8 mouse cellular contexts compared by ENCODE assay signal in the genomic region with DNA sequence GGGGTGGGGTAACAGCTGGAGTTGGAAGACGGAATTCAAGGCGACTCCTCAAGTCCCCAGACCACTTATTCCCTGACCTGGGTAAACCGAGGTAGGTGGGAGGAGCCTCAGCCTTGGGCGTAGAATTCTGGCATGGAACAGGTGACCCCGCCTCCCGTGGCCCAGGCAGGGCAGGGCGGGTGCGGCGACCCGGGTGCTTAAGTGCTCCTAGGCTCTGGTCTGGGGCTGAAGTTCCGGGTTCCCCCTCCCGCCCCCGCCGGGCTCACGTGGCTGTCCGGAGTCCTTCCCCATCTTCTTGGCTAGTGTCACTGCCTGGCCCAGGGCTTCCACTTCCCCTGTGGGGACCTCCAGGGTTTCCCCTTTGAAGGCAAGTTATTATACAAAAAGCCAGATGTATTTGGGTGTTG. TPM values are rescaled to one million over a fixed set of nuclear protein-coding genes. Genes with fewer than 3 reads are reported as not detected.
DNase-seq lines count a peak whose midpoint lies in the region; ATAC-seq and TF ChIP-seq lines count a peak whose summit lies in the region.

No protein-coding gene starts in this region.

- DNase-seq in midbrain, embryonic 10.5 days (ENCODE audit: low spot score), result no peak
- DNase-seq in left cerebral cortex, adult 11 months (ENCODE audit: low spot score), result no peak
- DNase-seq in embryo, embryonic 11 days, result no peak

- H3K36me3 ChIP-seq in midbrain, embryonic 10.5 days, result no peaks in the 10 kb centered on the region
- H3K36me3 ChIP-seq in midbrain, embryonic 15.5 days (replicated peaks), result no peaks in the 10 kb centered on the region
- H3K36me3 ChIP-seq in heart, embryonic 15.5 days, result no peaks in the 10 kb centered on the region
- H3K36me3 ChIP-seq in limb, embryonic 12.5 days, result no peaks in the 10 kb centered on the region
- H3K36me3 ChIP-seq in myocyte (ENCODE audit: control insufficient read depth, insufficient read depth), result no peaks in the 10 kb centered on the region

- H3K9ac ChIP-seq in midbrain, embryonic 15.5 days, result no peak overlapping the region
- H3K9ac ChIP-seq in heart, embryonic 15.5 days, result no peak overlapping the region
- no peak overlapping the region for H3K9ac ChIP-seq in limb, embryonic 12.5 days (replicated peaks)

- WGBS in midbrain, embryonic 10.5 days, result 3% methylated on average over 16 of the region's 16 CpGs
- WGBS in midbrain, embryonic 15.5 days, result under 1% methylated on average over 16 of the region's 16 CpGs
- 3% methylated on average over 16 of the region's 16 CpGs for WGBS in heart, embryonic 15.5 days
- WGBS in limb, embryonic 12.5 days, result 3% methylated on average over 16 of the region's 16 CpGs

- peaks cover 43% of the 10 kb centered on the region for H3K4me1 ChIP-seq in midbrain, embryonic 10.5 days
- peaks cover 32% of the 10 kb centered on the region for H3K4me1 ChIP-seq in midbrain, embryonic 15.5 days
- peaks cover 16% of the 10 kb centered on the region for H3K4me1 ChIP-seq in brown adipose tissue, adult 24 weeks (ENCODE audit: control insufficient read depth, insufficient read depth, insufficient read length, low read length)
- H3K4me1 ChIP-seq in heart, embryonic 15.5 days (replicated peaks), result peaks cover 39% of the 10 kb centered on the region
- H3K4me1 ChIP-seq in limb, embryonic 12.5 days (replicated peaks), result peaks cover 39% of the 10 kb centered on the region

- H3K4me2 ChIP-seq in midbrain, embryonic 15.5 days, result no peak overlapping the region
- H3K4me2 ChIP-seq in heart, embryonic 15.5 days, result peak overlapping the region; percentile 93
- 0 out of 2 replicates have a peak overlapping the region, but pooled peaks have one; percentile 15 for H3K4me2 ChIP-seq in limb, embryonic 12.5 days
- peak overlapping the region; percentile 85 for H3K4me2 ChIP-seq in myocyte (ENCODE audit: low read depth)

- peak overlapping the region; percentile 89 for H3K4me3 ChIP-seq in midbrain, embryonic 10.5 days
- no peak overlapping the region for H3K4me3 ChIP-seq in midbrain, embryonic 15.5 days
- H3K4me3 ChIP-seq in brown adipose tissue, adult 24 weeks (ENCODE audit: insufficient read depth, low read depth, low read length), result peak overlapping the region; percentile 96
- peak overlapping the region; percentile 98 for H3K4me3 ChIP-seq in heart, embryonic 15.5 days
- peak overlapping the region; percentile 18 for H3K4me3 ChIP-seq in limb, embryonic 12.5 days (replicated peaks)
- no peak overlapping the region for H3K4me3 ChIP-seq in myocyte

- peaks cover 14% of the 10 kb centered on the region for H3K79me2 ChIP-seq in myocyte (ENCODE audit: control insufficient read depth, insufficient read depth)

- H3K27me3 ChIP-seq in midbrain, embryonic 10.5 days (ENCODE audit: low read depth, poor library complexity, severe bottlenecking), result peaks cover 62% of the 10 kb centered on the region
- H3K27me3 ChIP-seq in midbrain, embryonic 15.5 days (replicated peaks), result peaks cover 33% of the 10 kb centered on the region
- H3K27me3 ChIP-seq in heart, embryonic 15.5 days, result no peaks in the 10 kb centered on the region
- peaks cover 49% of the 10 kb centered on the region for H3K27me3 ChIP-seq in limb, embryonic 12.5 days
- no peaks in the 10 kb centered on the region for H3K27me3 ChIP-seq in myocyte (ENCODE audit: control insufficient read depth, insufficient read depth, insufficient read length)

- ATAC-seq in midbrain, embryonic 15.5 days (replicated peaks), result no peak
- ATAC-seq in heart, embryonic 15.5 days (replicated peaks; ENCODE audit: insufficient number of reproducible peaks, insufficient read depth, low FRiP score, low read depth), result no peak
- ATAC-seq in limb, embryonic 12.5 days (ENCODE audit: insufficient number of reproducible peaks, insufficient read depth, low FRiP score, low TSS enrichment, low read depth), result no peak

- H3K27ac ChIP-seq in midbrain, embryonic 10.5 days (replicated peaks), result no peak overlapping the region
- H3K27ac ChIP-seq in midbrain, embryonic 15.5 days, result no peak overlapping the region
- H3K27ac ChIP-seq in brown adipose tissue, adult 24 weeks (replicated peaks; ENCODE audit: low read depth, low read length), result peak overlapping the region; percentile 76
- peak overlapping the region; percentile 8; the same call in 1 of the 2 replicates for H3K27ac ChIP-seq in heart, embryonic 15.5 days
- no peak overlapping the region for H3K27ac ChIP-seq in limb, embryonic 12.5 days

- no peaks in the 10 kb centered on the region for H3K9me3 ChIP-seq in midbrain, embryonic 10.5 days (replicated peaks)
- no peaks in the 10 kb centered on the region for H3K9me3 ChIP-seq in midbrain, embryonic 15.5 days
- H3K9me3 ChIP-seq in heart, embryonic 15.5 days (replicated peaks), result no peaks in the 10 kb centered on the region
- no peaks in the 10 kb centered on the region for H3K9me3 ChIP-seq in limb, embryonic 12.5 days

- TF ChIP-seq POLR2A in myocyte (IDR thresholded peaks at IDR 0.05; ENCODE audit: insufficient read length, low read depth), result no peak

- no peak overlapping the region for H3ac ChIP-seq in myocyte (ENCODE audit: control insufficient read depth, insufficient read length)

TF ChIP-seq in myocyte, 11 proteins besides CTCF, POLR2A, EP300 and RAD21:
- TF ChIP-seq CEBPB (IDR thresholded peaks at IDR 0.05; ENCODE audit: insufficient read depth, poor library complexity, severe bottlenecking) (no peak), USF1 (IDR thresholded peaks at IDR 0.05; ENCODE audit: low read depth) (no peak), MYOD1 (IDR thresholded peaks at IDR 0.05; ENCODE audit: control insufficient read depth in 1 of 3, insufficient read length in 2 of 3, low read depth in 2 of 3) (no peak), E2F4 (IDR thresholded peaks at IDR 0.05; ENCODE audit: insufficient read depth) (no peak), TCF12 (IDR thresholded peaks at IDR 0.05; ENCODE audit: insufficient read depth, poor library complexity, severe bottlenecking) (no peak)

RNA-seq across cellular contexts. Expression of a gene that starts 0.8 kb away (rescaled TPM):
- polyA plus RNA-seq in midbrain, embryonic 10.5 days (2016; fragmentation: Nextera tagmentation; extraction: Ambion mirVana), result 7.8 and 9.8 TPM in 2 replicates
- 16.2 and 16.7 TPM in 2 replicates for polyA plus RNA-seq in midbrain, embryonic 15.5 days (2015; fragmentation: Nextera tagmentation; extraction: Ambion mirVana)
- polyA plus RNA-seq in brown adipose tissue, adult 24 weeks (2012; ENCODE audit: insufficient read depth, insufficient read length, missing spikeins), result 28.4 and 29.6 TPM in 2 replicates
- polyA plus RNA-seq in heart, embryonic 15.5 days (2015; fragmentation: Nextera tagmentation; extraction: Ambion mirVana), result 25.6 and 31.0 TPM in 2 replicates
- polyA plus RNA-seq in limb, embryonic 12.5 days (2016; fragmentation: Nextera tagmentation; extraction: Ambion mirVana), result 19.0 and 19.7 TPM in 2 replicates
- 26.1 TPM for polyA plus RNA-seq in myocyte (2012; fragmentation: generic; extraction: Trizol)

RNA-seq across cellular contexts. Expression of a gene that starts 28.5 kb away (rescaled TPM):
- 215 TPM in 2 replicates for polyA plus RNA-seq in midbrain, embryonic 10.5 days (2016; fragmentation: Nextera tagmentation; extraction: Ambion mirVana)
- polyA plus RNA-seq in midbrain, embryonic 15.5 days (2015; fragmentation: Nextera tagmentation; extraction: Ambion mirVana), result 258 and 270 TPM in 2 replicates
- polyA plus RNA-seq in brown adipose tissue, adult 24 weeks (2012; ENCODE audit: insufficient read depth, insufficient read length, missing spikeins), result 64.4 and 88.3 TPM in 2 replicates
- polyA plus RNA-seq in heart, embryonic 15.5 days (2015; fragmentation: Nextera tagmentation; extraction: Ambion mirVana), result 130 and 153 TPM in 2 replicates
- 220 and 229 TPM in 2 replicates for polyA plus RNA-seq in limb, embryonic 12.5 days (2016; fragmentation: Nextera tagmentation; extraction: Ambion mirVana)
- 126 TPM for polyA plus RNA-seq in myocyte (2012; fragmentation: generic; extraction: Trizol)

RNA-seq across cellular contexts. Expression of a gene that starts 33.5 kb away (rescaled TPM):
- 61.4 and 68.5 TPM in 2 replicates for polyA plus RNA-seq in midbrain, embryonic 10.5 days (2016; fragmentation: Nextera tagmentation; extraction: Ambion mirVana)
- polyA plus RNA-seq in midbrain, embryonic 15.5 days (2015; fragmentation: Nextera tagmentation; extraction: Ambion mirVana), result 59.2 and 66.3 TPM in 2 replicates
- polyA plus RNA-seq in brown adipose tissue, adult 24 weeks (2012; ENCODE audit: insufficient read depth, insufficient read length, missing spikeins), result 10.3 and 13.4 TPM in 2 replicates
- 29.1 and 41.6 TPM in 2 replicates for polyA plus RNA-seq in heart, embryonic 15.5 days (2015; fragmentation: Nextera tagmentation; extraction: Ambion mirVana)
- 57.7 and 62.1 TPM in 2 replicates for polyA plus RNA-seq in limb, embryonic 12.5 days (2016; fragmentation: Nextera tagmentation; extraction: Ambion mirVana)
- 43.2 TPM for polyA plus RNA-seq in myocyte (2012; fragmentation: generic; extraction: Trizol)

RNA-seq across cellular contexts. Expression of a gene that starts 35.5 kb away (rescaled TPM):
- 0.35 and 0.60 TPM in 2 replicates for polyA plus RNA-seq in midbrain, embryonic 10.5 days (2016; fragmentation: Nextera tagmentation; extraction: Ambion mirVana)
- 0.36 and 0.48 TPM in 2 replicates for polyA plus RNA-seq in midbrain, embryonic 15.5 days (2015; fragmentation: Nextera tagmentation; extraction: Ambion mirVana)
- polyA plus RNA-seq in brown adipose tissue, adult 24 weeks (2012; ENCODE audit: insufficient read depth, insufficient read length, missing spikeins), result not detected in 2 replicates
- 0.48 and 0.99 TPM in 2 replicates for polyA plus RNA-seq in heart, embryonic 15.5 days (2015; fragmentation: Nextera tagmentation; extraction: Ambion mirVana)
- 0.45 and 0.61 TPM in 2 replicates for polyA plus RNA-seq in limb, embryonic 12.5 days (2016; fragmentation: Nextera tagmentation; extraction: Ambion mirVana)
- polyA plus RNA-seq in myocyte (2012; fragmentation: generic; extraction: Trizol), result 0.14 TPM

RNA-seq across cellular contexts. Expression of a gene that starts 42.2 kb away (rescaled TPM):
- 528 and 571 TPM in 2 replicates for polyA plus RNA-seq in midbrain, embryonic 10.5 days (2016; fragmentation: Nextera tagmentation; extraction: Ambion mirVana)
- polyA plus RNA-seq in midbrain, embryonic 15.5 days (2015; fragmentation: Nextera tagmentation; extraction: Ambion mirVana), result 588 and 606 TPM in 2 replicates
- polyA plus RNA-seq in brown adipose tissue, adult 24 weeks (2012; ENCODE audit: insufficient read depth, insufficient read length, missing spikeins), result 538 and 581 TPM in 2 replicates
- polyA plus RNA-seq in heart, embryonic 15.5 days (2015; fragmentation: Nextera tagmentation; extraction: Ambion mirVana), result 350 and 441 TPM in 2 replicates
- polyA plus RNA-seq in limb, embryonic 12.5 days (2016; fragmentation: Nextera tagmentation; extraction: Ambion mirVana), result 524 and 544 TPM in 2 replicates
- polyA plus RNA-seq in myocyte (2012; fragmentation: generic; extraction: Trizol), result 3,891 TPM

Comparison
In these comparisons a context has a peak if more than half of its experiments do, and no peak if none do; other contexts are left out.
1. H3K4me3 ChIP-seq: peak in midbrain, embryonic 10.5 days (single experiment), brown adipose tissue, adult 24 weeks (single experiment), heart, embryonic 15.5 days (single experiment) and limb, embryonic 12.5 days (single experiment); none in midbrain, embryonic 15.5 days (single experiment) and myocyte (single experiment).
2. H3K27ac ChIP-seq: peak in brown adipose tissue, adult 24 weeks (single experiment) and heart, embryonic 15.5 days (single experiment); none in midbrain, embryonic 10.5 days (single experiment), midbrain, embryonic 15.5 days (single experiment) and limb, embryonic 12.5 days (single experiment).